Mouse (Mus musculus) retina, embryonic 14.5 days (tissue): ENCODE measurements around the gene Daw1.

ENCODE experiments used
- DNase-seq: peaks from one replicate; pipeline ENCODE4 v3.0.0-alpha.2; 2015; ENCODE audit warnings: low spot score

The Daw1 gene

DNA sequence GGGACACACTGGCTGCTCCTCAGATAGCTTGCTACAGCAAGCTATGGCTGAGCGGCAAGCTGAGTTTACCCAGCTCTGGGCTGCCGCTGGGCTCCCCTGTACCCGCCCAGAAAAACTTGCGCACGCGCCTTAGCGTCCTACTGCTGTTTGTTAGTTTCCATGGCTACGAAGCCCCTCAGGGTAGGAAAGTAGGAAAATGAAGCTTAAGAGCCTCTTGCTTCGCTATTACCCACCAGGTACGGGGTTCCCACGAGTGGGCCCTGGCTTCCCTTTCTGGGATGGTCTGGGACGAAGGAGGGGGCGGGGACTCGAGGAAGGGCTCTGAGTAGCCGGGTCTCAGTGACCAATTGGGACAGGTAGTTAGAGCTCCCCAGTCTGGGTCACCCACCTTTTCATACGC lies at the start of gene Daw1:
Gene Daw1, plus strand, starts transcription at position 150 of the 400 bp plus-strand sequence.
- peak; percentile 93 for DNase-seq

DNA sequence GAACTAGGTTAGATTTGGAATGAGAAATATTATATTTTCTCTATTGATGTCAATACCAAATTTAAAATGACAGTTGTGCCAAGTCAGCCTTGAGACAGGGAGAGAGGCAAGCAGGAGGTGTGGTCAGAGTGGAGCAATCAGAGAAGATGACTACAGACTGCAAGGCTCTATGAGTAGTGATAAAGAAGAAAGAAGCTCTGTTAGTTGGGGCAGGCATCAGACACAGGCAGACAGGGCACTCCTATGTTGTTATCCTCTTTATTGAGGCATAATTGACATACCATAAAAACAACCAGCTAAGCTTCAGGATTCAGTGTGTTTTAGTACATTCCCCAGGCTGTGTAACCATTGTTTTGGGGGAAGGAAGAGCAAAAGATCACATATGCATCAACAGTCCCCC lies 48.6 kb upstream of the Daw1 start:
- DNase-seq, result no peak

DNA sequence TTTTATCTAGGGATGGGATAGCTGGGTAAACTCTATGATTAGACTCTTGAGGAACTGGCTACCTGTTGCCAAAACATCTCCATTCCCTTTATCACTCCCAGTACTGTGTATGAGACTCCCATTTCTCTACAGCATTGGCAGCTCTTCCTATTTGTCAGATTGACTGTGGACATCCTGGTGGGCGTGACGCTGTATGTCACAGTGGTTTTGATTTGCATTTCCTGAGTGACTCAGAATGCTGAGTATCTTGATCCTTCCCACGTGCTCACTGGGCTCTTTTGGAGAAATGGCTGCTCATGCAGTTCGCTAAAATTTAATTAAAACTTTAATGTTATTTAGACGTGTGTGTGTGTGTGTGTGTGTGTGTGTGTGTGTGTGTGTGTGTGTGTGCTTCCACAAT lies 47.8 kb upstream of the Daw1 start:
- DNase-seq, result no peak

DNA sequence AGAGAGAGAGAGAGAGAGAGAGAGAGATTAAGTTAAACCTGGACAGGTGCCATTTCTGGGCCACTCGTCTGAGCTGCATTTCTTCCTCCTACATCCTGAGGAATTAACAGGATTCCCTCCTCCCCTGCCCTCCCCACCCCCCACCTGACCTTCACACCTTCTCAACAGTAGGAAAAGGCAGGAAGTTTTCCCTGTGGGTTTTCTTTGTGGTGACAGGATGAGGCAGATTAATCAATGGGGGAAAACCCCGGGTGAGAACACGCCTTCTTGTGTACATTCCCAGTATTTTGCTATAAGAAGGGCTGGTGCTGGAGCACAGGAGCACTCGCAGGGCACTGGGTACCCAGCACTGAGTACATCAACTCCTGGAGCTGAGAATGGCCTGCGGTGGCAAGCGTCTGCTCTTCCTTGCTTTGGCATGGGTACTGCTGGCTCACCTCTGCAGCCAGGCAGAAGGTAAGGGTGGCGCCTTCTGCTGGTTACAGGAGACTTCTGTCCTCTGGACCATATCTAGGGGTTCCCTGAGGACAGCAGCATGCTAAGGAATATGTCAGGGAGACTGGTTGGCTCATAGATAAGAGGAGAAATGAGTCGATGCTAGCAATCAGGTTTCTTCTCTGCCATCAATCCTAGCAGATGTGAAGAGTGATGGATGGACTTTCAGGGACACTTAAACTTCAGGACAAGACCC lies 43.0 kb upstream of the Daw1 start, which contains the start of gene Ccl20:
Gene Ccl20, plus strand, starts transcription at position 320 of the 691 bp plus-strand sequence.
- DNase-seq, result no peak

DNA sequence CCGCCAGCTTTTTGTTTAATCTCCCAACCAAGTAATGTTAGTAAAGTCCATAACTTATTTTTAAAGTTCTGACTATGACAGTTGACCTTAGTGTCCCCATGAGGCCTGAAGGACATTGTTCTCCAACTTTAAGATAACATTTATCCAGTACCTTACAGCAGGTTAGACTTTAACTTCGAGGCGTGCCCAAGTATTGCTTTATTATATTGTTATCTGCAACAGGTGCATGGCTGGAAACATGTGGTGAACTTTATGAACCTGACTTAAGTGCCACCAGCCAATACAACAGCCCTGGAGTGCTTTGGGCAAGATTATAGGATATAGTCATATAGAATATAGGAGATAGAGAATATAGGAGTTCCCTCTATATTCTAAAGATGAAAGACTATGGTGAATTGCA lies 42.3 kb upstream of the Daw1 start:
- DNase-seq, result no peak

DNA sequence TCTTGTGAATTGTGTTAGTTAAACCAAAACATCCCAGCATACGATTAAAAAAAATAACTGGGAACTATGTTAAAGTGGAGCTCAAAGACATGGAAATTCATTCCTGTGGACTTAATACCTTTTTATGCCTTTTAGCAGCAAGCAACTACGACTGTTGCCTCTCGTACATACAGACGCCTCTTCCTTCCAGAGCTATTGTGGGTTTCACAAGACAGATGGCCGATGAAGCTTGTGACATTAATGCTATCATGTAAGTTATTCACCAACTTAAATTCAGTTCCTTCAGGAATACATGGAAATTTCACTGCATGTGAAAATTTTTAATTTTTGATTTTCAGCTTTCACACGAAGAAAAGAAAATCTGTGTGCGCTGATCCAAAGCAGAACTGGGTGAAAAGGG lies 41.9 kb upstream of the Daw1 start:
- DNase-seq, result no peak

DNA sequence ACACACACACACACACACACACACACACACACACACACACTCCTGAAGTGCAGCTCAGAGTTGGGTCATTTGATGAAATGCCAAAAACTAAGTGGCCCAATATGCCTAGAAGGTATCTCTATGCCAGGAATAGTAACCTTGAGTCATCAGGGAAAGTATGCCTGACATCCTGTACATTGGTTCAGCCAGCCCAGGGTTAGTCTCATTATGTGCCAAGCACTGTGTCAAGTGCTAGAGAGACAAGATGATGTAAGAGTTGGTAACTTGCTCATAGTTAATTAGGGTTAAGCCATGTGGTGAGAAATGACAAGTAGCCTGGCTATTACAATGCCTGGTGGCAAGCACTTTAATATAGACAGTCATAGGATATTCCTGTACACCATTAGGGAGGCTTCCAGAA lies 39.6 kb upstream of the Daw1 start:
- DNase-seq, result no peak

DNA sequence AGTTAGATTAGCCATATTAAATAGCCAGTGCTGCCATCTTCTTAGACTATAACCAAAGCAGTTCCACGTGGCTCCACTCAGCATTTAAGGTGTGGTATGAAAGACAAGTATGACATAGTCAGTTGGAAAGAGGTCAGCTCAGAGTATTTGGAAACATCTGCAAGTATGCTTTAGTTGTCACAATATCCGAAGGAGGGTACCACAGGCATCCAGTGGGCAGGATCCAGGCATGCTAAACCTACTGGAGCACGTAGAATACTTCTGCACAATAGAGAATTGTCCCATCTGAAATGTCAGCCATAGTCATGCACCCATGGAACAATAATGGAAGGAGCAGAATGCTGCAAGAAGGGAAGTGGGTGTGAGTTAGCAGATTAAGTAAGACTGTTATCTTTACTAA lies 39.2 kb upstream of the Daw1 start:
- DNase-seq, result no peak

DNA sequence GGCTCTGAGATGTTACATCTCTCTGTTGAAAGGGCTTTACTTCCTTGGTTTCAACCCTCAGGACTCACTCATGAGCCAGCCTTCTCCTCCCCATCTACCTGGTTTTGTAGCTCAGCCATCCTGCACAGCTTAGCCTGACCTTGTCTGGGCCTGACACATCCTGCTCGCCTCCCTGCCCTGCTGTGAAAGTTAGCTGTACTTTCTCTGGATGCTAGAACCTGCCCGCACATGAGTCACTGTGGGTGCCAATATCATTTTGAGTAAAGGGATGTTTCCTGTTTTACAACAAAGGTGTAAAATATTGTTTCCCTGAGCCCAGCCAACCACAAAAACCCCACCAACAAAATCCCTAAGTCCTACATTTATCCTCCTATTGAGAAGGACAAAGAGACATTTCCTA lies 36.4 kb upstream of the Daw1 start:
- DNase-seq, result no peak

DNA sequence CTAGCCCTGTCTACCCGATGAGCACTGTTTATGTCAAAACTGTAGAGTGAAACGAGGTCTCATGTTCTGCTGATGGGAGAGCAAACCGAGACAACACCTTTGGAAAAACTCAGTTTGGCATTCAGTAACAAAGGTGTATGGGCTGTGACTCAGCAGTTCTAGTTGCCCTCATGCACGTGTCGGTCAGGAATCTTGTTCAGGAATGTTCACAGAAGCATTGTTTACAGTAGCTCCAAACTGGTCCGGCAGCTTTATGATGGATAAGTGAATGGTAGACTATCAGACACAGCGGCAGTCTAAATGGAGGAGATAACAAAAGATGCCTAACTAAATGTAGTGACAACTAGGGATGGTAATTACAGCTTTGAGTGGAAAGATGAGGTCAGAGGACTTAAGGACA lies 23.7 kb upstream of the Daw1 start:
- DNase-seq, result no peak

DNA sequence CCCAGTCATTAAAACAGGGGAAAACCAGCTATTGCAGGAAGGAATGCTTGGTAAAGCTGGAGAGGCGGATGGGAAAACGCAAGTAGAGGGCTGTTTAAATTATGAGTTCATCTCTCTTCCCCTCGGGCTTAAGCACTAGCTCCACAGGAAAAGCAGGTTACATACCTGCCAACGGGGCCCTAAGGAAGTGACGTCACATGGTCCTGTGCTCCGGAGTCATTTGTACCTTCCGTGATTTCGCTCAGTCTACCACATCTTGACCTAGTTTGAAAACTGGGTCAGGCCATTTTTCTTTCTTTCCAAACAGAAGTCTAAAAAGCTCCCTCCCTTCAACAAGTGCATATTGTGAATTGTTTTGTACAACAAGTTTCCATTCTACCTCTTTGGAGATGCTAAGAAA lies 21.7 kb upstream of the Daw1 start:
- DNase-seq, result no peak

DNA sequence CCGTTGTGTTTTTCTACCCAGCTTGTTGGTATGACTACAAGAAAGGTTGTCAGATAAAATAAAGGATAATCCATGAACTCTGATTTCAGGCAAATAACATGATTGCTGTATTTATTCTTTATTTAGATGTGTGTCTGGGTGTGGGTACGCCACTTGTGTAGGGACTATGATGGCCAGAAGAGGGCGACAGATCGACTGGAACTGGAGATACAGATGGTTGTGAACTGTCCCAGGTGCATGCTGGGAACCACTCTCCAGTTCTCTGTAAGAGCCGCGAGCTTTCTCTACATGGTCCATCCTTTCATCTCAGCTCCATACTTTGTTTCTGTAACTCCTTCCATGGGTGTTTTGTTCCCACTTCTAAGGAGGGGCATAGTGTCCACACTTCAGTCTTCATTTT lies 20.8 kb upstream of the Daw1 start:
- no peak for DNase-seq

DNA sequence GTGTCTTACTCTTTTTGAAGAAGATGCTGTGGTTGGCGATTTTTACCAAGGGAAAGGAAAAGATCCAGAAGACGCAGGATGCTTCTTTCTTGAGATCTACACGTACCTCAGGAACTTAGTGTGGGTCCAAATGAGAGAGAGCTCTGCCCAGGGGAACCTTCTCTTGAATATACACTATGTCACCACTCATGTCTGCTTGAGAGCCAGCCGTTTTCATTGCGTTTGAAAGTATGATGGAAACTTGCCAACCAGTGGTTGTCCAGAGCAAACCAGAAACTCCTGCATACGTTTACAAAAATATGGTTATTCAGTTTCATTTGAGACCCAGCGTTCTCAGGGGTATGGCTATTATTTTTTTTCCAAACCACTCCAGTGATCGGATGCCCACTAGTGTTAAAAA lies 18.0 kb upstream of the Daw1 start:
- DNase-seq, result no peak

DNA sequence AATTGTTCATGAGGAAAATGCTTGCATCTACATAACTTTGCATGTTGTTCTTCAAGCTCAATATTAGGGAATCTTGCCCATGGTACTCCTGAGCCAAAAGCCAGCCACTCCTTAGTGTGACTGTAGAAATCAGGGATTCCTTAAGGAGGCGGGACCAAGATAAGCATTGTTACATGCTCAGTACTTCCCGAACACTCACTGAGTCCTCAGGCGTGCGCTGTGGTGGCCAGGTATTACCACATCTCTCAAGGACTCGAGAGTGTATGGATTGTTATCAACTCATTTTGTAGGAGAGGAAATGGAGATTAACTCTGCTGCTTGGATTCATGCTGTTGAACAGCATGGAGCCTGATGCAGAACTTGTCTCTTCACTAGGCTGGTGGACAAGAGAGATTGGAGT lies 17.5 kb upstream of the Daw1 start:
- DNase-seq, result no peak

DNA sequence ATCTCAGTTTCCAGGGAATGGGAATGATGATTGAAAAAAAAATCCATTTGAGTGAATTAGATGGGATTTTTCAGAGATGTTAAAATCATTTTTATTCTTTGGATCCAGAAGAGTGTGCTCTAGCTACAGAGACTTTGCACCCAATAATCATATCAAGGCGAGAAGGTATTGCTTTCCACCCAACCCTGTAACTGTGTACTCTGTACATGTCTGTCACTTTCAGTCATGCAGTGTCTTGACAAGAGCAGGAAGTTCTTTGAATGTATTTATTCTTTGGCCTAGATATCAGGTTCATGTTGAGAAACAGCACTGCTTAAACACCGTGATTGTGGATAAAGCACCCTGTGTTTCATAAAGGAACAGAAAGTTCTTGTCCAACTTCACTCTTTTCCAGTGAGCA lies 13.0 kb upstream of the Daw1 start:
- no peak for DNase-seq

DNA sequence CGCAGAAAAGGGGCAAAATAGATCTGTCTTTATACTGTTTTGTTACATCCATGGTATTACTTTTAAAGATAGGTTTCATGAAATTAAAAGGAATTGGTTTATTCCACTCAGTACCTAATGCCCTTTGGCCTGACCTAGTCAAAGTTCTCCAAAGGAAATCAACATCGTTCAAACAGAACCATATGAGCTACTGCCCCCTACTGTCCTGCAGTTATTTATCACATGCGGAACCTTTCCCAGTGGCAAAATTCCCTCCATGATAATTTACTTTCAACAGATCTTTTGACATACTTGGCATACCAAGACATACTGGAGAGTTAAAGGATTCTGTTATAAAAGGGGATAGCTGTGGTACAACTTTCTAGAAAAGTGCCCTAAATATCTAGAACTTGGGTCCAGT lies 9.3 kb upstream of the Daw1 start:
- no peak for DNase-seq

DNA sequence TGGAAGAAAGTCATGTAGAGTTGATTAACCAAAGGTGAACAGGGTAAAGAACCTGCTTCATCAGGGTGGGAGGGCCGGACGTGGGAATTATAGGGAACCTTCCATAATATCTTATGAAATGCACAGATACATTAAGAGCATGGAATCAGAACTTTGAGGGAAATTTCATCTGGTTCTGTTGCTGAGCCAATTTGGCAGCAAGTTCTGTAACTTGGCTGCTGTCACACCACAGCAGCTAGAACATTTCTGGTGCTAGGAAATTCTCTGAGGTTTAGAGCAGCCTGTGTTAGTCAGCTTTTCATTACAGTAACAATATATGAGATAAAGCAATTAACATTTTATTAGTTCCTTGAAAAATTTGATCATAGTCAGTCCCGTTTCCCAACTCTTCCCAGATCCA lies 6.6 kb upstream of the Daw1 start:
- no peak for DNase-seq

DNA sequence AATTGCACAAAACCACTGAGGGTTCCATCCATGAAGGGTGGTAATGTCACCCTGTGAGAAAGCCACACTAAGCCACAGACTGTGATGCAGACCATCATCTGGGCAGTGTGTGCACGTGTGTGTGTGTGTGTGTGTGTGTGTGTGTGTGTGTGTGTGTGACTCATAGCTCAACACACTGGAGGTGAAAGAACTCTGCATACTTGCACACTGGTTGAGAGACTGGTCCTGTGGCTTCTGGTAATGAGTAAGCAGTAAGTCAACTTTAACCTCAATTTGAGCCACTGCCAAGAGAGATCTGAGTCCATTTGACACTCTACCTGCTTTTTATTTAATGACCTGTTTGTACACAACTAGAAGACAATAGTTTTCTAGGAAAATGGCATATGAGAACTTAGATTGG lies 2.7 kb upstream of the Daw1 start:
- DNase-seq, result no peak

DNA sequence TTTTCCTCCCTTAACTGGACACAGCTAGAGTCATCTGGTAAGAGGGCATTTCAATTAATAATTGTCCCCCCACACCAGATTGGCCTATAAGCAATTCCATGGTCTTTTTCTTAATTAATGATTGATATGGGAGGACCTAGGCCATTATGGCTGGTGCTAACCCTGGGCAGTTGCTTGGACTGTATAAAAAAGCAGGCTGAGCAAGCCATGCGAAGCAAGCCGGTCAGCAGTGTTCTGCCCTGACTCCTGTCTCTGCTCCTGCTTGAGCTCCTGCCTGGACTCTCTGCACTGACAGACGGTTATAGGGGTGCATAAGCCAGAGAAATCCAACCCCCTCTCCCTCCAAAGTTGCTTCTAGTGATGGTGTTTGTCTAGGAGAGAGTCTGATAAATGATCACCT lies 2.1 kb downstream of the Daw1 start:
- DNase-seq, result no peak

DNA sequence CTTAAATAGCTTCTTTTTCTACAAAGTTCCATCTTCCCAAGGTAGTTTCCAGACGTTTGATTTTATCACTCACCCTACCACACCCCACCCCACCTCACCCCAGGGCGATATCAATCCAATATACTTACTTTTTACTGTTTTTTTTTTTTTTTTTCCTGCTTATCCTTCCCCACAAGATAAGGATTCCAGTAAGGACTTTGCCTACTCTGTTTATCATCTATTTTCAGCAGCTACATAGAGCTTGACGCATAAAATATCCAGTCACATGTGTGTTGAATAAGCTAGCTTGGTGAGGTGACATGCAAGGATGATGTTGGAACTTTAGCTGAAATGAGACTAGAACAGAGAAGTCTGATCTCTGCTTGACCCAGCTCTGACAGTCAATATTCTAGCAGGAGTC lies 4.5 kb downstream of the Daw1 start:
- no peak for DNase-seq

DNA sequence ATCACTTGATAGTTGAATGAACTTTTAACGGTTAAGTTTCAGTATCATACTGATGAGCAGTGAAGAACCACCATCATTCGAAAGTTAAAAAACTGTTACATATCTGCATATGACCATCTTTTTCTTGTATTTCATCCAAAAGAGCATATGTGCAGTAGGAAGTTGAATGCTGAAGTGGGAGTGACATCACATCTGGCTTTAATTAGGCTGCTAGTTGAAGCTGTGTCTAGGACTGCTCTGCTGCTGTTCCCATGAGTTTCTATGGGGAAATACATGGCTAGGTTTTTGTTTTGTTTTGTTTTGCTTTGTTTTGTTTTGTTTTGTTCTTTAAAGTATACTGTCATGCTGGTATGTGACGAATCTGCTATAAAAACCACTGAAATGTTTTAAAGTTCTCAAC lies 9.6 kb downstream of the Daw1 start:
- no peak for DNase-seq

DNA sequence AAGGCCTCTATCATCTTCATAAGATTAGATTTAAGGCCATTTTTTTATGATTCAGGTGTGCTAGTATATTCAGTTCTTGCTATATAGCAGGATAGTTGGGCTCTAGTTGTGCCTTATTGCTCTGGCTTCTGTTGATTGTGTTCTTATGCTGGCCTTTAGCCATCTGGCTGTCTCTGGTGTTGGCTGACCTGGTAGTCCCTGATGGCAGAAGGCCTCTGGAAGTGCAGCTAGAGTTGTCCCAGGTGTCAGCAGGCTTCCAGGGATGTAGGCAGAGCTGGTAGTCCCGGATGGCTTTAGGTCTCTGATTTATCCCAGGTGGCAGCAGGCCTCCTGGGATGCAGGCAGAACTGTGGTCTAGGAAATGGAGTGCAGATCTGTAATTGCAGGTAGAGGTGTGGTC lies 16.4 kb downstream of the Daw1 start:
- DNase-seq, result no peak

DNA sequence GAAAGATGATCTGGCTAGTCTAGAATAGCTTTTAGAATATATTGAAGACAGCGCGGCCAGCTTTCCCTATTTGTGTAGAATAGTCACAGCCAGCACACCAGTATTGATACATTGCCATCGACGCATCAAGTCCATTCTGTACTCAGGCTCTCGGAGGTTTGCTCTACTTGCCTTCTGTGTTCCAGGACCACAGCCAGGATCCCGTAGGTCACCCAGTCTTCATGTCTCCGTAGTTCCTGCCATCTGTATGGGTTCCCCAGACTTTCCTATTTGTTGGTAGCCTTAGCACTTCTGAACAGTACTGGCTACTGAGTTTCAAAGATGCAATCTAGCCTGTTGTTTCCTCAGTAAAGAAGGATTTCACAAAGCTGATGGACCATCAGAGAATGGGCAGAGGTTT lies 20.0 kb downstream of the Daw1 start:
- DNase-seq, result no peak

DNA sequence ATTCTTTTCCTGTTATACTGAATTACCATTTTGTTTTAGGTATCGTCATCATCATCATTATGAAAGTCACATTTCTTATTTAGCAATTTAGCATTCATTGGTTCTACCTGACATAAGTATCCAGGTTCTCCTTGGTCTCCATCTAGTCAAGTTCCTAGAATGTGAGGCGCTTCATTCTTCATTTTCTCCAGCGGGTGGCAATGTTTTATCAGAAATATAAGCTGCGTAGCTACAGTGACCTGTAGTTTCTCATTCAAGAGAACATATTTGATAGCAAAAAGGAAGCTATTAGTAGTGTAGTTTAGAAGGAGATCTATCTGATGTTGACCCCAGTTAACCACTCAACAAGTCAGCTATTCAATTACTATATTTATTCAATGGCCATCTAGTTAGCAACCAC lies 21.9 kb downstream of the Daw1 start:
- peak; percentile 71 for DNase-seq

DNA sequence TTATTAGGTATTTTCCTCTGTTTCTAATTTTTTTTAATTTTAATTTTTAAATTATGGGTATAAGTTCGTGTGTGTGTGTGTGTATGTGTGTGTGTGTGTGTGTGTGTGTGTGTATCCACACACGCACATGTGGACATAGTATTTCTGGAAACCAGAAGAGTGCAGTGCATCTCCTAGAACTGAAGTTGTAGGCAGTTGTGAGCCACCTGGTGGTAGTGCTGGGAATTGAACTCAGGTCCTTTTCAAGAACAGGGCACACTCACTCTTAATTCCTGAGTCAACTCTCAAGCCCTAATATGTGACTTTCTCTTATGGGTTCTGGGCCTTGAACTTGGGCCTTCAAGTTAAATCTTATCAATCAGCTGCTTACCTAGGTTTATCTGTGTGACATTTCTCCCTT lies 27.6 kb downstream of the Daw1 start:
- DNase-seq, result peak; percentile 62
